Mouse (Mus musculus) heart, embryonic 14.5 days (tissue): Measurements from ENCODE around the gene Gm9844. TPM values are rescaled to one million over a fixed set of nuclear protein-coding genes. Genes with fewer than 3 reads are reported as not detected.
A peak's percentile ranks its signal among the peaks of the same experiment; 100 is the strongest.
"Not testable (repeated sequence)": the region's sequence is repeated elsewhere in the genome, so short reads cannot be mapped to it uniquely, and the experiment has no call there.

Source experiments
- ATAC-seq: fragments of 200-750 bp; cut with Nextera tagmentation; 2 replicates; pipeline ENCODE4 v1.8.0; 2017; ENCODE audit warnings: low read depth, moderate TSS enrichment; ENCODE audit not compliant: insufficient number of reproducible peaks, insufficient read depth, low FRiP score
- H3K27ac ChIP-seq, 2 experiments: fragments of 200-500 bp in 1 of 2; fragments of 300-500 bp in 1 of 2; sonication (generic) in 1 of 2; replicated peaks in 1 of 2; 2 replicates each; pipeline ENCODE4 v1.5.1; 2012 to 2014; ENCODE audit warnings: low read depth in 2 of 2, low read length in 2 of 2, control low read depth in 1 of 2, mild to moderate bottlenecking in 1 of 2, mixed read lengths in 1 of 2; ENCODE audit not compliant: control insufficient read depth in 1 of 2, insufficient read depth in 1 of 2
- H3K27me3 ChIP-seq: fragments of 300-500 bp; sonication (generic); 2 replicates; pipeline ENCODE4 v1.6.1; 2014; ENCODE audit warnings: mild to moderate bottlenecking, low read length, control low read depth; ENCODE audit not compliant: control insufficient read depth, insufficient read depth
- H3K36me3 ChIP-seq: fragments of 300-500 bp; sonication (generic); 2 replicates; pipeline ENCODE4 v1.6.1; 2014; ENCODE audit warnings: mild to moderate bottlenecking, control low read depth, low read length, mixed read lengths; ENCODE audit not compliant: control insufficient read depth, insufficient read depth
- H3K4me1 ChIP-seq, 2 experiments: fragments of 200-500 bp in 1 of 2; fragments of 300-500 bp in 1 of 2; sonication (generic) in 1 of 2; 2 replicates each; pipeline ENCODE4 v1.6.1; 2012 to 2014; ENCODE audit warnings: low read length in 2 of 2, control low read depth in 1 of 2, mixed read lengths in 1 of 2; ENCODE audit not compliant: control insufficient read depth in 2 of 2, insufficient read depth in 2 of 2
- H3K4me2 ChIP-seq: fragments of 300-500 bp; sonication (generic); 2 replicates; pipeline ENCODE4 v1.6.1; 2014; ENCODE audit warnings: mild to moderate bottlenecking, low read length
- H3K4me3 ChIP-seq, 2 experiments: fragments of 200-500 bp in 1 of 2; fragments of 300-500 bp in 1 of 2; sonication (generic) in 1 of 2; 2 replicates each; pipeline ENCODE4 v1.5.1; 2012 to 2014; ENCODE audit warnings: low read length in 2 of 2, mild to moderate bottlenecking in 2 of 2, control low read depth in 1 of 2, low read depth in 1 of 2, moderate library complexity in 1 of 2; ENCODE audit not compliant: control insufficient read depth in 1 of 2, insufficient read depth in 1 of 2
- H3K9ac ChIP-seq: fragments of 300-500 bp; sonication (generic); 2 replicates; pipeline ENCODE4 v1.6.1; 2014; ENCODE audit warnings: mild to moderate bottlenecking, low read length
- H3K9me3 ChIP-seq: fragments of 300-500 bp; sonication (generic); 2 replicates; pipeline ENCODE4 v1.6.1; 2016; ENCODE audit warnings: low read length, control low read depth; ENCODE audit not compliant: control insufficient read depth
- WGBS: fragments of 180-500 bp; shearing (Covaris S2); extraction: QIAGEN DNeasy Blood & Tissue Kit; methylation state at CpG from one replicate; pipeline ENCODE4 v1.1.7; 2014; 5-methylcytosine and 5-hydroxymethylcytosine counted together
- polyA plus RNA-seq: library from polyadenylated mRNA; unstranded; fragments of >200 nt; fragmentation: Nextera tagmentation; extraction: Ambion mirVana; gene quantifications from 2 replicates; pipeline ENCODE4 v1.2.1, GENCODE M21; 2014

Gene Gm9844
- polyA plus RNA-seq, 1 experiment from 2014 or later, result 14.2 TPM

DNA sequence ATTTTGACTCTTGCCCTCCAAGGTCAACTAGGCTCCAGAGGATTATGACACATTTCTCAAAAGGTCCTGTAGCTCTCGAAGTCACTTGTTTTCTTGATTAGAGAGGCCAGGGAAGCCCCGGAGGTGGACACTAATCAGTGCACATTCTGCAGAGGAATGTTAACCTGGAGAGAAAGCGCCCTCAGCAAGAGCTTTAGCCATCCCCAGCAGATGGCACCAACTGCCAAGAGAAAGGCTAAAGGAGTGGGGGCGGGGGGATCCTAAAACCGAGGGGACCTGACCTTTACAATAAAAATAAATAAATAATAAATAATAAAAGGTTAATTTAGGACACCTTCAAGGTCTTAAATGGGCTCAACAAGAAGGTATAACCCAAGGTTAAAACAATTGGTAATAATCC lies 17.9 kb upstream of the Gm9844 start:
- Histone ChIP-seq H3K27me3 (no peaks in the 10 kb centered on the region), H3K9me3 (no peaks in the 10 kb centered on the region), H3K4me3 (no peak overlapping the region), H3K36me3 (no peaks in the 10 kb centered on the region), H3K4me1 (no peaks in the 10 kb centered on the region), H3K4me2 (no peak overlapping the region), H3K9ac (no peak overlapping the region), H3K27ac (no peak overlapping the region)
- ATAC-seq, result no peak
- 28% methylated on average over 5 of the region's 5 CpGs for WGBS

DNA sequence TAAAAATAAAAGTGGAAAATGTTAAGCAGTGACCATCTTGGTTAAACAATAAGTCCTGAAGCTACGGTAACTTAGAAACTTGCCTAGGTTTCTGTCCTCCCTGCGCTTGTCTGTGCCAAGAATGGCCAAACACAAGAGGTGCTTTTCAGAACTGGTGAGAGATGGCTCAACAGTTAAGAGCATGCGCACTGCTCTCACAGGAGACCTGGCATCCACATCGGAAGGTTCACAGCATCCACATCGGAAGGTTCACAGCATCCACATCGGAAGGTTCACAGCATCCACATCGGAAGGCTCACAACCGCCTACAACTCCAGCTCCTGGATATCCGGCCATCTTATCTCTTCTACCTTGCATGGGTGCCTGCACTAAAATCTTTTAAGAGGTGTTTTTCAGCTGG lies 16.8 kb upstream of the Gm9844 start:
- no peak for ATAC-seq
- Histone ChIP-seq H3K4me1 (no peaks in the 10 kb centered on the region), H3K9ac (no peak overlapping the region), H3K4me2 (no peak overlapping the region), H3K27ac (no peak overlapping the region), H3K9me3 (no peaks in the 10 kb centered on the region), H3K4me3 (no peak overlapping the region), H3K27me3 (no peaks in the 10 kb centered on the region), H3K36me3 (no peaks in the 10 kb centered on the region)
- 78% methylated on average over 9 of the region's 9 CpGs for WGBS

DNA sequence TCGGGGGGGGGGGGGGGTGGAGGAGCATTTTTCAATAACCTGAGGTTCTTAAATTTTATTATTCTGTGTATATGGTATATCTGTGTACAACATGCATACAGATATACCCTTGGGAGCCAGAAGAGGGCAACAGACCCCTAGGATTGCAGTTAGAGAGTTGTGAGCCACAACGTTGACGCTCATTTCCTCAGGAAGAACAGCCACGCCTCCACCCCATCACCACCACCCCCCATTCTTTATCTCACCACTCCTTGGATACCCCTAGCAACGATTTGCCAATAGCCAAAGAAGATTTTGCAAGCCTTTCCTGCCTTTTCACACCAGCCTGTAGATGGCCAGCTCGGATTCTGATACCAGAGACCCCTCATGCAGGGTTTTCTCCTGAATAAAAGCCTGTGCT lies 16.3 kb upstream of the Gm9844 start:
- ATAC-seq, result no peak
- Histone ChIP-seq H3K4me3 (no peak overlapping the region), H3K27ac (no peak overlapping the region), H3K9me3 (no peaks in the 10 kb centered on the region), H3K4me1 (no peaks in the 10 kb centered on the region), H3K9ac (no peak overlapping the region), H3K4me2 (no peak overlapping the region), H3K36me3 (no peaks in the 10 kb centered on the region), H3K27me3 (no peaks in the 10 kb centered on the region)
- 3% methylated on average over 6 of the region's 6 CpGs for WGBS

DNA sequence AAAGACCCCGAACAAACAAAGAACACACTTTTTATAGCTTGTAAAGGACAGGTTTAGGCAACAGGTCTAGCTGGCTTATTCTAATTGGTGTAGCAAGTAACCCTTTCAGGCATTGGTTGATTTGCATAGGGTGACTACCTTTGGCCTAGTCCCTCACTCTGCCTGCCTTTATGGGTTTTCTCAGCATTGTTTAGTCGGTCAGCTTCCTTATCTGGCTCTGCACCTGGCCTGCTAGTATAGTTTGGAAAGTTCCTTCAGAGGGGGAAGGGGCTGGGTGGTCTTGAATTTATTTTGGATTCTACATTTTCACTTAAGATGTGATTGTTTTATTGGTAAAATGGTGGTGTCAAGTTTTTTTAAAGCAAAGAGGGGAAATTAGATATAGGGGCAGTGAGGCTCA lies 15.4 kb upstream of the Gm9844 start:
- H3K4me3 ChIP-seq, ATAC-seq, H3K27me3 ChIP-seq, H3K9ac ChIP-seq, H3K9me3 ChIP-seq, H3K36me3 ChIP-seq, H3K4me1 ChIP-seq, H3K4me2 ChIP-seq, H3K27ac ChIP-seq: not testable (repeated sequence)
- WGBS, result 45% methylated on average over 2 of the region's 2 CpGs

DNA sequence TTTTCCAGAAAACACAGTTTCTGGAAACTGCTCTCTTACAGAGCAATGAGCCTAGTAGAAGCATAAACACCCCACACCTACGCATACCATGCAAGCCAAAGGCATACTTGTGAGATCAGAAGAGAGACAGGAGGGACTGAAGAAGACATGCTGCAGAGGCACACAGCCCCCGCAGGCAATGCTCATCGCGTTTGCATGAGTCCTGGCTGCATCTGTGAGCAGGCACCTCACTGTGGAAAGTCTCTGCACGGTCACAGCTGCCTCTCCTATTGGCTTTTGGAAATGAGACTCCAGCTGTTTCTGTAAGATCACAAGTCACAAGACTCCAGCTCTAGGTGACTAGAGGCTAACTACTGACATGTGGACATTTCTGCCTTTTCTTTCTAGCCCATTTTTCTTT lies 11.9 kb upstream of the Gm9844 start:
- 10% methylated on average over 5 of the region's 5 CpGs for WGBS
- Histone ChIP-seq H3K4me3 (no peak overlapping the region), H3K9me3 (no peaks in the 10 kb centered on the region), H3K27me3 (no peaks in the 10 kb centered on the region), H3K27ac (0 out of 4 replicates have a peak overlapping the region, but pooled peaks of 1 of the 2 experiments have one; percentile 45), H3K9ac (no peak overlapping the region), H3K4me2 (no peak overlapping the region), H3K4me1 (no peaks in the 10 kb centered on the region; a peak in 1 of 4 replicates), H3K36me3 (no peaks in the 10 kb centered on the region)
- no peak for ATAC-seq

DNA sequence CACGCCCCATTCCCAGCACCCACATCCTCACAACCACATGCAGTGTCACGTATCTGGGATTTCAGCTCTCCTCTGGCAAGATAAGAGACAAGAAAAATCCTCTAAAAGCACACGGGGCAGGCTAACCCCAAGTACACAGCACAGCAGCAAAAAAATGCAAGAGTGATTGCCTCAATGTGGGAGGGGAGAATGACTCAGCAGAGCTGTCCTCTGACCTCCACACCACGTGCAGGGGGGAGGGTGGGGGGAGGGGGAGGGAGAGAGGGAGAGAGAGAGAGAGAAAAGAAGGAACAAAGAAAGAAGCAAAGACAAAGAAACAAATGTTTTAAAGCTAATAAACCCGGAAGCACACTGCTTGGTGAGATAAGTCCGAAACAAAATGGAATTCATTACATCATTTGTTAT lies 11.1 kb upstream of the Gm9844 start:
- ATAC-seq, result 0 out of 2 replicates have a peak, but pooled peaks have one; percentile 26
- WGBS, result 29% methylated on average over 6 of the region's 6 CpGs
- no peak overlapping the region for H3K4me2 ChIP-seq
- H3K4me3 ChIP-seq, result no peak overlapping the region
- H3K9ac ChIP-seq, result no peak overlapping the region
- H3K4me1 ChIP-seq, result no peaks in the 10 kb centered on the region; a peak in 1 of 4 replicates
- H3K36me3 ChIP-seq, result no peaks in the 10 kb centered on the region
- no peaks in the 10 kb centered on the region for H3K9me3 ChIP-seq
- no peak overlapping the region for H3K27ac ChIP-seq
- H3K27me3 ChIP-seq, result no peaks in the 10 kb centered on the region

DNA sequence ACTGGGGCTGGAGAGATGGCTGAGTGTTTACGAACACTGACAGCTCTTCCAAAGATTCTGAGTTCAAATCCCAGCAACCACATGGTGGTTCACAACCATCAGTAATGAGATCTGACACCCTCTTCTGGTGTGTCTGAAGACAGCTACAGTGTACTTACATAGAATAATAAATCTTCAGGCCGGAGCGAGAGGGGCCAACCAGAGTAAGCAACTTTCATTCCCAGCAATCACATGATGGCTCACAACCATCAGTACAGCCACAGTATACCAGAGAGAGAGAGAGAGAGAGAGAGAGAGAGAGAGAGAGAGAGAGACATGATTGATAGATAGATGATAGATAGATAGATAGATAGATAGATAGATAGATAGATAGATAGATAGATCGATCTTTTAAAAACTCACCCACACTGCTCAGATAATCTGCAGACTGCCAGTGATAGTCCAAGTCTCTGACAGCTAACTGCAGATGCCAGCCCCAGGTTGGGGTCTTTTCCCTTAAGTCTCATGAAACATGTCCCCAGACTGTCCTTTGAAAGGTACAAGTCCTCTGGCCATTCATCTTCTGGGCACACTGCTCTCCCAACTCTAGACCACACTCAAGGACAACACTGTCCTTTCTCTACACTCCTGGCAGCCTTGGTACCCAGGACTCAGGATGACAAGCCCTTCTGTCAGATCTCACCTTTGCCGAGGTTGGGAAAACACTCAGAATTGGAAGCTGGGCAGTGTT lies 10.3 kb upstream of the Gm9844 start:
- WGBS, result 82% methylated on average over 5 of the region's 5 CpGs
- no peaks in the 10 kb centered on the region for H3K27me3 ChIP-seq
- no peak overlapping the region for H3K4me3 ChIP-seq
- ATAC-seq, result no peak
- H3K4me1 ChIP-seq, result no peaks in the 10 kb centered on the region; a peak in 1 of 4 replicates
- no peak overlapping the region for H3K27ac ChIP-seq
- no peak overlapping the region for H3K4me2 ChIP-seq
- no peak overlapping the region for H3K9ac ChIP-seq
- H3K9me3 ChIP-seq, result no peaks in the 10 kb centered on the region
- H3K36me3 ChIP-seq, result no peaks in the 10 kb centered on the region
